ENCODE assay signal across 23 mouse cellular contexts in the genomic region with DNA sequence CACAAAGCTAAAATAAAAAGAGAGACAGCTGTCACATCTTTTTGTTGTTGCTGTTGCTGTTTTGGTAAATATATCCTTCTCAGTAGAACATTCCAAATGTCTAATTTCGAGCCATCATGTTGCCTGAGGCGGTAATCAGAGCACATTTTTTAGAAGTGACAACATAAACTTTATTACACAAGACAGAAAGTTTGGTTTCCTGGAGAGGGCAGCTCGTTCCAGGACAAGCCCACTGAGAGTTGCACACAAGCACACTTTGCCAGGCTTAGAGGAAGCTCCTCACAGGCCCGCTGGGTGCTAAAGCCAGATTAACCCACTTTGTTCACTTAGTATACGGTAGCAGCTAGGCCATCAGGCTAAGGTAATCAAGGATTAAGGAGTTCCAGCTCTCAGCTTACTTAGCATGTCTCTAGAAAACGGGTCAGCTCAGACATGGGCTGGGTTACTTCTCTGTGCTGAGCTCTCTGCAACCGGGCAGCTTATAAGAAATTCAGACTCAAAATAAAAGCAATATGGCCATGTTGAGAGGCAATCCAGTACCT. TPM values are rescaled to one million over a fixed set of nuclear protein-coding genes. Genes with fewer than 3 reads are reported as not detected.
A peak's percentile ranks its signal among the peaks of the same experiment; 100 is the strongest.
DNase-seq lines count a peak whose midpoint lies in the region; TF ChIP-seq lines count a peak whose summit lies in the region.
"Had no signal": no experiment of that assay in that cellular context is flagged by ENCODE, and none has a peak within 500 bp of the region (broad histone marks: within the 10 kb centered on the region; RNA-seq: fewer than 3 reads in every experiment).

No protein-coding gene starts in this region.

- no peak for TF ChIP-seq CTCF in left cerebral cortex, adult 2 months (IDR thresholded peaks at IDR 0.05)

- no peak overlapping the region for H3K4me3 ChIP-seq in left cerebral cortex, adult 2 months
- H3K4me3 ChIP-seq: forebrain, embryonic 12.5 days; heart, embryonic 10.5 days; hindbrain, embryonic 13.5 days; layer of hippocampus, adult 2 months; midbrain, embryonic 15.5 days; myocyte had no signal

- H3K27ac ChIP-seq in left cerebral cortex, adult 2 months = no peak overlapping the region
- H3K27ac ChIP-seq: forebrain, embryonic 12.5 days; heart, embryonic 10.5 days; hindbrain, embryonic 13.5 days; layer of hippocampus, adult 2 months; midbrain, embryonic 15.5 days had no signal

- peak; percentile 36 to 39 for DNase-seq in heart, adult 18-20 months
- no peak for DNase-seq in heart, postnatal 4 days
- peak; percentile 22 for DNase-seq in lung, postnatal 36 days
- no peak for DNase-seq in lung, postnatal 25 days (ENCODE audit: low spot score)
- DNase-seq in retina, adult 2 months (ENCODE audit: low read depth, low spot score) = peak; percentile 90
- no peak for DNase-seq in left cerebral cortex, adult 2 months (ENCODE audit: extremely low spot score in 1 of 2, low spot score in 2 of 2)
- DNase-seq in right cerebral cortex, adult 2 months (ENCODE audit: low spot score in 2 of 2) = no peak
- DNase-seq: adrenal gland, postnatal 10 days; cerebellum, adult 11 months; cerebellum, postnatal 14 days; gastrocnemius, postnatal 14 days; kidney, adult 8-10 months; kidney, postnatal 14 days; layer of hippocampus, postnatal 36 days; lung, embryonic 14.5 days; spleen, adult 18-20 months; thymus, postnatal 25 days had no signal

- intact Hi-C loops in left cerebral cortex, adult 2 months (cut with DNase I) = no loop called here

RNA-seq across cellular contexts. Expression of a gene that starts 30.5 kb away (rescaled TPM):
- 1 to 10 TPM in 1 of 2 experiments, under 1 TPM in 1; 0.79 to 1.3 TPM for total RNA-seq in heart, adult 18-20 months (2021)
- 1 to 10 TPM; 1.1 TPM for total RNA-seq in heart, postnatal 4 days (2021)
- total RNA-seq in left cerebral cortex, adult 2 months (2021) = 1 to 10 TPM; 1.1 to 1.2 TPM

Comparison
In these comparisons a context has a peak if more than half of its experiments do, and no peak if none do; other contexts are left out.
1. DNase-seq: peak in heart, adult 18-20 months (2 of 2), lung, postnatal 36 days (single experiment) and retina, adult 2 months (single experiment); none in heart, postnatal 4 days (single experiment), lung, postnatal 25 days (single experiment), left cerebral cortex, adult 2 months (0 of 2) and right cerebral cortex, adult 2 months (0 of 2).